Mouse (Mus musculus): Measurements from ENCODE around the gene Klk1b8. TPM values are rescaled to one million over a fixed set of nuclear protein-coding genes. Genes with fewer than 3 reads are reported as not detected.
"Not testable (repeated sequence)": the region's sequence is repeated elsewhere in the genome, so short reads cannot be mapped to it uniquely, and the experiment has no call there.

Klk1b8 gene
- total RNA-seq, 2 experiments from 2014 or later: not detected

- no peak for DNase-seq (ENCODE audit: low spot score in 2 of 2)
- TF ChIP-seq CTCF (conservative IDR thresholded peaks at IDR 0.05): no peak
- Histone ChIP-seq H3K4me3 (no peak overlapping the region), H3K27ac (no peak overlapping the region)
These were observed 5.7 kb upstream of the Klk1b8 start for GRCm38 (mm10) chr7:43944727-43945264.

- no peak for TF ChIP-seq CTCF (conservative IDR thresholded peaks at IDR 0.05)
- no peak overlapping the region for H3K4me3 ChIP-seq
These were observed 2.2 kb downstream of the Klk1b8 start for GRCm38 (mm10) chr7:43952703-43953102.

GRCm38 (mm10) chr7:43966451-43966850 lies 16.0 kb downstream of the Klk1b8 start, which contains the start of gene Klk1b1:
Klk1b1 (plus strand) TSS chr7:43966751.
- Histone ChIP-seq H3K27ac (no peak within 1 kb of the TSS), H3K4me3 (no peak within 1 kb of the TSS)
- DNase-seq (ENCODE audit: low spot score in 2 of 2): no peak
- TF ChIP-seq CTCF (conservative IDR thresholded peaks at IDR 0.05): no peak

More at GRCm38 (mm10) chr7:43952703-43953102, 2.2 kb downstream of the Klk1b8 start:
- peak; percentile 21 to 31 for DNase-seq (ENCODE audit: low spot score in 2 of 2)
- H3K27ac ChIP-seq: no peak overlapping the region

- no peak for TF ChIP-seq CTCF (conservative IDR thresholded peaks at IDR 0.05)
- H3K27ac ChIP-seq: no peak overlapping the region
- DNase-seq (ENCODE audit: low spot score in 2 of 2): no peak
- no peak overlapping the region for H3K4me3 ChIP-seq
These were observed 16.6 kb downstream of the Klk1b8 start for GRCm38 (mm10) chr7:43967058-43967457.

- no peak overlapping the region for H3K27ac ChIP-seq
- TF ChIP-seq CTCF (conservative IDR thresholded peaks at IDR 0.05): no peak
These were observed 17.1 kb downstream of the Klk1b8 start for GRCm38 (mm10) chr7:43967612-43968011.

GRCm38 (mm10) chr7:43975761-43976160 lies 25.3 kb downstream of the Klk1b8 start, which contains the start of gene Klk1b9:
Klk1b9 (plus strand) TSS chr7:43976061.
- not testable (repeated sequence) for DNase-seq (ENCODE audit: low spot score in 2 of 2); H3K4me3 ChIP-seq; H3K27ac ChIP-seq

More at GRCm38 (mm10) chr7:43967612-43968011, 17.1 kb downstream of the Klk1b8 start:
- DNase-seq (ENCODE audit: low spot score in 2 of 2): no peak
- H3K4me3 ChIP-seq: no peak overlapping the region

GRCm38 (mm10) chr7:43985657-43986056 lies 35.2 kb downstream of the Klk1b8 start:
- DNase-seq (ENCODE audit: low spot score in 2 of 2): no peak
- no peak overlapping the region for H3K27ac ChIP-seq
- no peak for TF ChIP-seq CTCF (conservative IDR thresholded peaks at IDR 0.05)
- H3K4me3 ChIP-seq: no peak overlapping the region

- not testable (repeated sequence) for DNase-seq (ENCODE audit: low spot score in 2 of 2); H3K4me3 ChIP-seq; H3K27ac ChIP-seq
These were observed 44.4 kb downstream of the Klk1b8 start for GRCm38 (mm10) chr7:43994821-43995220.

- not testable (repeated sequence) for H3K27ac ChIP-seq; H3K4me3 ChIP-seq; DNase-seq (ENCODE audit: low spot score in 2 of 2)
These were observed 45.1 kb downstream of the Klk1b8 start, which contains the start of gene Klk1b11 for GRCm38 (mm10) chr7:43995577-43995976. Klk1b11 (plus strand) TSS chr7:43995877.

Other genes starting within 250 kb of the Klk1b8 start
- gene Klk13, start 238.1 kb upstream of the Klk1b8 start, total RNA-seq (2021): not detected
- not detected for gene Klk12, start 181.8 kb upstream of the Klk1b8 start, total RNA-seq (2021)
- not detected for gene Klk11, start 176.1 kb upstream of the Klk1b8 start, total RNA-seq (2021)
- 1 to 10 TPM; 1.5 to 1.7 TPM for gene Klk10, start 169.6 kb upstream of the Klk1b8 start, total RNA-seq (2021)
- not detected for gene Klk9, start 158.8 kb upstream of the Klk1b8 start, total RNA-seq (2021)
- gene Klk8, start 153.1 kb upstream of the Klk1b8 start, total RNA-seq (2021): 10 to 100 TPM; 25.2 to 27.6 TPM
- under 1 TPM; 0.25 to 0.26 TPM for gene Klk7, start 139.4 kb upstream of the Klk1b8 start, total RNA-seq (2021)
- gene Klk6, start 126.2 kb upstream of the Klk1b8 start, total RNA-seq (2021): under 1 TPM in 1 of 2 experiments, not detected in 1; 0.87 TPM
- not detected for gene Klk5, start 108.7 kb upstream of the Klk1b8 start, total RNA-seq (2021)
- gene Klk4, start 69.5 kb upstream of the Klk1b8 start, total RNA-seq (2021): not detected
- not detected for gene Klk15, start 16.9 kb upstream of the Klk1b8 start, total RNA-seq (2021)
- not detected for gene Klk1b1, start 16.1 kb downstream of the Klk1b8 start, total RNA-seq (2021)
- gene Klk1b9, start 25.4 kb downstream of the Klk1b8 start, total RNA-seq (2021): not detected
- gene Klk1b11, start 45.2 kb downstream of the Klk1b8 start, total RNA-seq (2021): not detected
- gene Klk1b26, start 61.5 kb downstream of the Klk1b8 start, total RNA-seq (2021): not detected
- gene Klk1b27, start 101.6 kb downstream of the Klk1b8 start, total RNA-seq (2021): not detected
- not detected for gene Klk1b21, start 151.7 kb downstream of the Klk1b8 start, total RNA-seq (2021)
- gene Klk1b22, start 162.0 kb downstream of the Klk1b8 start, total RNA-seq (2021): not detected
- not detected for gene Klk1b16, start 186.1 kb downstream of the Klk1b8 start, total RNA-seq (2021)
- gene Klk1b24, start 237.6 kb downstream of the Klk1b8 start, total RNA-seq (2021): not detected
- not detected for gene Klk1b3, start 247.5 kb downstream of the Klk1b8 start, total RNA-seq (2021)

Measured in layer of hippocampus, adult 2 months (tissue).